Mouse (Mus musculus) intestine, embryonic 15.5 days (tissue): ENCODE measurements at regions not wholly inside any gene's neighbourhood (a gene's known extent, or its start where the extent isn't known, plus 50 kb on each side); places are given as distances from the start of the nearest gene placed in this dataset.

ENCODE experiments used
- ATAC-seq: fragments of 200-750 bp; cut with Nextera tagmentation; 2 replicates; pipeline ENCODE4 v1.8.0; 2017; ENCODE audit warnings: moderate TSS enrichment, moderate library complexity
- H3K27ac ChIP-seq: fragments of 300-500 bp; sonication (generic); 2 replicates; pipeline ENCODE4 v1.5.1; 2015; ENCODE audit warnings: mild to moderate bottlenecking, inconsistent platforms
- H3K27me3 ChIP-seq: fragments of 300-500 bp; sonication (generic); replicated peaks from 2 replicates; pipeline ENCODE4 v1.6.1; 2015; ENCODE audit warnings: inconsistent platforms
- H3K36me3 ChIP-seq: fragments of 300-500 bp; sonication (generic); 2 replicates; pipeline ENCODE4 v1.6.1; 2015; ENCODE audit warnings: inconsistent platforms
- H3K4me1 ChIP-seq: fragments of 300-500 bp; sonication (generic); replicated peaks from 2 replicates; pipeline ENCODE4 v1.6.1; 2015; ENCODE audit warnings: inconsistent platforms
- H3K4me2 ChIP-seq: fragments of 300-500 bp; sonication (generic); replicated peaks from 2 replicates; pipeline ENCODE4 v1.6.1; 2015; ENCODE audit warnings: mild to moderate bottlenecking, inconsistent platforms
- H3K4me3 ChIP-seq: fragments of 300-500 bp; sonication (generic); replicated peaks from 2 replicates; pipeline ENCODE4 v1.5.1; 2015; ENCODE audit warnings: inconsistent platforms
- H3K9ac ChIP-seq: fragments of 300-500 bp; sonication (generic); 2 replicates; pipeline ENCODE4 v1.6.1; 2015; ENCODE audit warnings: inconsistent platforms
- H3K9me3 ChIP-seq: fragments of 300-500 bp; sonication (generic); 2 replicates; pipeline ENCODE4 v1.6.1; 2016; ENCODE audit warnings: inconsistent platforms
- WGBS: fragments of 180-500 bp; shearing (Covaris S2); methylation state at CpG from one replicate; pipeline ENCODE4 v1.1.7; 2015; 5-methylcytosine and 5-hydroxymethylcytosine counted together

DNA sequence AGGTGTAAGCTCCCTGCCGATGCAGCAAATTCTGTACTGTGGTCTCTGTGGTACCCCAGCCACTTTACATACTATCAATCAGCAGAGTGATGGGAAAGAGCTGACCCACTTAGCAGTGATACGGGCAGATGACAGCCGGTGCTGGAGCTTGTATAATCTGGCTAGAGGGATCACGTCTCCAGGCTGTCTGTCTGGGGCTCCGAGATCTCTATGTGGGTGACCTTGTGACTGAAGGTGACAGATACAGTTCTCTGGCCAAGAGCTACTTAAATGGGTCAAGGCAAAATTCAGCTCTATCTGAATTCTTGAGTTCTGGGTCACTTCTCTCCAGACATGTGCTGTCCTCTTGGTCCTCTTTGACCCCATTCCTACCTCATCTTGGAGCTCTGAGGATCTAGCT is 216.1 kb upstream of the Nlrp1b start:
- H3K27ac ChIP-seq, result no peak overlapping the region
- H3K9ac ChIP-seq, result no peak overlapping the region
- ATAC-seq, result no peak
- H3K36me3 ChIP-seq, result no peaks in the 10 kb centered on the region
- WGBS, result 65% methylated on average over 5 of the region's 5 CpGs
- H3K4me2 ChIP-seq, result no peak overlapping the region
- no peaks in the 10 kb centered on the region for H3K9me3 ChIP-seq
- H3K4me1 ChIP-seq, result no peaks in the 10 kb centered on the region
- H3K27me3 ChIP-seq, result no peaks in the 10 kb centered on the region
- no peak overlapping the region for H3K4me3 ChIP-seq

DNA sequence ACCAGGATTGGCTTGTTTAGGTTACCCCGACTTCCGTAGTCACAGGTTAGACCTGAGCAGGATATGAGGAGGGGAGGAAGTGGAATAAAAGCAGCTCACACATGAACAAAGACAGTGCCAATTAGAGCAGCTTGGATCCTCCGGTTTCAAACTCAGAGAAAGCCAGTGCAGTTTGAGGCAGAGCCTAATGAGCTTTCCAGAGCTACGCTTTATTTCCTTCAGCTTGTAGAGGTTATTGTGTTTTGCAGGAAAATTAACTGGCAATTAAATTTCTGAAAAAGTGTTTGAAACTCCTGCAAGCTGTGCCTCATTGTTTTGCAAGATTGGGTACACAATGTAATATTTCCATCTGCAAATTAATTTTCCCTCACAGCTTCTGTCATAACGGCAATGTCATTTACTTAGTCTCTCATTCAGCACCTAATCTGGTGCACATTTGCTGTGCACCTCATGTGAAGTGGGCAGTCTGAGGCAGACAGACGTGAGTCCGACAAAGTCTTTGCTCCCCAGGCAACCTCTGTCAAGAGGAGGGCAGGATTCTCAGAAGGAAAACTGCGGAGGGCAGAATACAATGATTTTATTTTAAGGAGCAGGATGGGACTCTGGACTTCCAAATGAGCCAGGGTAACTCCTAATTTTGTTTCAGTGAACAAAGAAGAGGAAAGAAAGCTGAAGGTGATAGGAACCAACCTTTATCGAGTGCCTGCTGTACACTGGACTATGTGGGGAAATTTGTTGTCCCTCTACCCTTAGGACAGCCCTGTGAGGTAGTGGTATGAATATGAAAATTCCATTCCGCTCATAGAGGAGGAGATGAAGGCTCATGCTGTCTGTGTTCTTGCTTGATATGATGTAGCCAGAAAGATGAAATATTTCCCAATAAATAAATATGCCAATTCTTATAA is 217.6 kb upstream of the Nlrp1b start:
- no peaks in the 10 kb centered on the region for H3K9me3 ChIP-seq
- WGBS, result 72% methylated on average over 10 of the region's 10 CpGs
- H3K4me2 ChIP-seq, result no peak overlapping the region
- H3K36me3 ChIP-seq, result no peaks in the 10 kb centered on the region
- H3K27ac ChIP-seq, result no peak overlapping the region
- no peak for ATAC-seq
- H3K9ac ChIP-seq, result no peak overlapping the region
- no peaks in the 10 kb centered on the region for H3K4me1 ChIP-seq
- no peak overlapping the region for H3K4me3 ChIP-seq
- no peaks in the 10 kb centered on the region for H3K27me3 ChIP-seq

DNA sequence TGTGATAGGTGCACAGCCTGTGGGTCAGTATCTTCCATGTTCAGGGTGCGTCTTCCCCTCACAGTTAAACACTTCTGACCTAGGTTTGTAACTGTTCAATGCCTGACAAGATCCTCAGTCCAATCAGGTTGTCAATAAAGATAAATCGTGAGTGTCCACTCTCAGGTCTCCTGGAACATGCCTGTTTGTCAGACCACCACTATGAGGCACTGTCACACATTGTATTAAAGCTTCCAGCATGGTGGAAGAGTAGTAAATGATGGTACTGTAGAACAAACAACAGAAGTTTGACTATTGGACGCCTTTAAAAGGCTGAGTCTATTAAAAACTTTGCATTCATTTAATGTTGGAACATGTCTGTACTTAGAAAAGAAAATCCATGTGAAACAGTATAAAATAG is 249.6 kb upstream of the Nlrp1b start:
- 76% methylated on average over 3 of the region's 3 CpGs for WGBS
- Histone ChIP-seq H3K36me3 (no peaks in the 10 kb centered on the region), H3K9me3 (no peaks in the 10 kb centered on the region), H3K4me2 (no peak overlapping the region), H3K9ac (no peak overlapping the region), H3K27ac (no peak overlapping the region), H3K4me1 (no peaks in the 10 kb centered on the region), H3K27me3 (no peaks in the 10 kb centered on the region), H3K4me3 (no peak overlapping the region)
- no peak for ATAC-seq

DNA sequence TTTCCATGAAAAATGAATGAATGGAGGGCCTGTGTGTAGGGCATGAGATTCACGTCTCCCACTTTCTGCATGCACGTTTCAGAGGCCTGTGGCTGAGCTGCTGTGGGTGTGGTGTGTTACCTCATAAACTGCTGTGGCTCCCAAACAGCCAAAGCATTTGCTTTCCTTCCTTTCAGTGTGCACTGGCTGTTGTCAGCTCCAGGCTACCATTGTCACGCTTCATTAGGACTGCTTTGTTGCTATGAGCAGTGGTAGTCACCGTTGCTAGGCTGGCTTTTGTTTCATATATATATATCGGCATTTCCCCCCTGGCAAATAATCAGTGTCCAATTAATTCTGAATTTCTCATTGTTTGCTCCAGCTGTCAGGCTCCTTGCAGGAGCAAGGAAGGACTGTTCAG is 251.9 kb upstream of the Wscd1 start:
- H3K4me1 ChIP-seq, result no peaks in the 10 kb centered on the region
- no peak overlapping the region for H3K9ac ChIP-seq
- ATAC-seq, result no peak
- 60% methylated on average over 5 of the region's 5 CpGs for WGBS
- H3K36me3 ChIP-seq, result no peaks in the 10 kb centered on the region
- H3K4me3 ChIP-seq, result no peak overlapping the region
- no peak overlapping the region for H3K4me2 ChIP-seq
- H3K27me3 ChIP-seq, result no peaks in the 10 kb centered on the region
- no peaks in the 10 kb centered on the region for H3K9me3 ChIP-seq
- H3K27ac ChIP-seq, result no peak overlapping the region

DNA sequence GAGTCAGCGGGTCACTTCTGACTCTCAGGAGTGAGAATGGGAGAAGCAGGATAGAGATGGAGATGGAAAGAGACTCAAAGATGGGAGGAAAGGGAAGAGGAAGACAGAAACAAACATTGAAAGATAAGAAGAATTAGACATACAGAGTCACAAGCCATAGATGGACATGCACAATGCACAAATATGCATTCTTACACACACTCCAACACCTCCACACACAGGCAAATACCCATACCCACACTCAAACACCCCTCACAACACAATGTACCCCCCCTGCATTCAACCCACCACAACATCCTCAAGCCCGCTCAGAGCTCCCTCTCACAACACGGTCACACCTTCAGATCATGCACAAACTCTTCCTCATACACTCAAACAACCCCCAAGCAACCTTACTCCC is 251.4 kb upstream of the Wscd1 start:
- Histone ChIP-seq H3K4me1 (no peaks in the 10 kb centered on the region), H3K9me3 (no peaks in the 10 kb centered on the region), H3K27ac (no peak overlapping the region), H3K27me3 (no peaks in the 10 kb centered on the region), H3K9ac (no peak overlapping the region), H3K4me3 (no peak overlapping the region), H3K4me2 (no peak overlapping the region), H3K36me3 (no peaks in the 10 kb centered on the region)
- ATAC-seq, result no peak
- WGBS, result 88% methylated on average over 3 of the region's 3 CpGs

DNA sequence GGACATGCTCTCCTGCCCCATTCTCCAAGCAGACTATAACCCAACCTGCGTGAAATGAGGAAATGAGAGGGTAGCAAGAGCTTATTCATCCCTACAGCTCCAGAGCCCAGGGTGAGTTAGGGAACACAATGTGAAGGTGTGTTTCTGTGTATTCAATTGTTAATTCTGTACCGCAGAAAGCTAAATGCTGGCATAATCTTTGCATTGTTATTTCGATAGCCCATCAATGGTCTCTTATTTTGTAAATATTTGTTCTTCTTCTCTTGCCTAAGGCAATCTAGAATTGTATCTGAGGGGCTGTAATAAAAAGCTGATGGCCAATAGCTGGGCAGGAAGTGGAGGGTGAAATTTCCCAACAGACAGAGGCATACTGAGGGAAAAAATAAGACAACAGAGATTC is 247.6 kb upstream of the Wscd1 start:
- Histone ChIP-seq H3K9ac (no peak overlapping the region), H3K36me3 (no peaks in the 10 kb centered on the region), H3K27ac (no peak overlapping the region), H3K9me3 (no peaks in the 10 kb centered on the region), H3K4me3 (no peak overlapping the region), H3K4me2 (no peak overlapping the region), H3K4me1 (no peaks in the 10 kb centered on the region), H3K27me3 (no peaks in the 10 kb centered on the region)
- 64% methylated on average over 3 of the region's 3 CpGs for WGBS
- no peak for ATAC-seq

DNA sequence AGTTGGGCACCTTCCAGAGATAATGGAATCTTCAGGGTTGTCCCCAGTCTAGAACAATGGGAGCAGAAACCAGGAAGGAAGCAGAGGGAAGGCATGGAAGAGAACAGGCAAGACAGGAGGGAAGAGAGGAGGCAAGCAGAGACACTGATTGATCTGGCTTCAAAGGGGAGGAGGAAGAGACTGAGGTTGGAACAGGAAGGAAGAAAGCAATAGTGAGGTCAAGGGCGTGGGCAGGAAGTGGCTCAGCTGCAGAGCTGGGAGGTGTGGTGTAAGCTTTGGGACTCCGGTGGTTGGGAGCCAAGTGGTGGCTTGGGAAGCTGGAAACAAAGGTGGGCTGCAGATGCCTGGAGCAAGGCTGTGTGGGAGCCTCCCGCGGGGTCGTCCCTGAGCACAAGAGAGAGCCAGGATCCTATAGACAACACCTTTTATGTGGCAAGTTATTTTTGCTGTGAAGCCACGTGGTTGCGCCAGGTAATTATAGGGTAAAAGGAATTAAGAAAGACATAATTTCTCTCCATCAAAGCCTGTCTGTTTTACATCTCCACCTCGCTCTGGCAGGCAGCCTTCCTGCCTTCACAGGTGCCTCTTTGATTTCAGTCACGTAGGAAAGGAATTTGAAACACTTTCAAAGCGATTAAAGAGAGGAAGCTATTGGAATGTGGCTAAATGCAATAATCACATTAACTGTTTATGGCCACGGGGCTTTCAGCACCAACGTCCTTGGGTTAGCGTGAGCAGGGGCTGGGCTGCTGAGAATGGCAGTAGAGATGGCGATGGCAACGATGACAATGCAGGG is 237.3 kb upstream of the Wscd1 start:
- Histone ChIP-seq H3K27me3 (no peaks in the 10 kb centered on the region), H3K9ac (no peak overlapping the region), H3K4me3 (no peak overlapping the region), H3K9me3 (no peaks in the 10 kb centered on the region), H3K4me2 (no peak overlapping the region), H3K4me1 (no peaks in the 10 kb centered on the region), H3K36me3 (no peaks in the 10 kb centered on the region), H3K27ac (no peak overlapping the region)
- WGBS, result 60% methylated on average over 15 of the region's 15 CpGs
- no peak for ATAC-seq

DNA sequence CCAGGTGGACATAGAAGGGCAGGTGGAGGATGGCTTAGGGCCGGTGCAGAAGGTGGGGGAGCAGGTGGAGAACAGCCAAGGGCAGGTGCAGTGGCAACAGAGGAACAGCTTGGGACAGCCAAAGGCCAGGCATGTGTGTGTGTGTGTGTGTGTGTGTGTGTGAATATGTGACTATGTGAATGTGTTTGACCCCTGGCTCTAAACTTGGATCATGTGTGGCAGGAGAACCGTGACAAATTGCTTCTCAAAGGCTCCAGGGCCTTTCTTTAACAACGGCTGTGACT is 236.7 kb upstream of the Wscd1 start:
- no peaks in the 10 kb centered on the region for H3K36me3 ChIP-seq
- 76% methylated on average over 3 of the region's 3 CpGs for WGBS
- no peaks in the 10 kb centered on the region for H3K27me3 ChIP-seq
- H3K9ac ChIP-seq, result no peak overlapping the region
- H3K4me2 ChIP-seq, result no peak overlapping the region
- ATAC-seq, result no peak
- no peak overlapping the region for H3K4me3 ChIP-seq
- H3K9me3 ChIP-seq, result no peaks in the 10 kb centered on the region
- H3K4me1 ChIP-seq, result no peaks in the 10 kb centered on the region
- H3K27ac ChIP-seq, result no peak overlapping the region

DNA sequence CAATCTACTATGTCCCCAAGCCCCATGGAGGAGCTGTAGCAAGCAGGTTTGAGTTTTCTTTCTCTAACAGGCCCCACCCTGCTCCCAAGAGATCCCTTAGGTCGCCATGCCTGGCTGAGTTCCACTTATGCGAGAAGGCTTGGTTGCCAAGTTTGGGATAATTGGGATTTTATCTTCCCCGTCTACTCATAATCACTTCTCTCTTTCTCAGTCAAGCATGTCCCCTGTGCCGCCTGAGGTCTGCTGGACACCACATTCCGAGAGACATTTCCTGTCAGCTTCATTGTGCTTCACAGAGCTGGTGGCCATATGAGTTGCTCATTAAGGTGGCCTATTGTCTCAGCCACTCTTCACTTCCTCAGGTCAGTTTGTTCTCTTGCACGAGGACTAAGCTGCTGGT is 234.5 kb upstream of the Wscd1 start:
- no peaks in the 10 kb centered on the region for H3K4me1 ChIP-seq
- no peaks in the 10 kb centered on the region for H3K36me3 ChIP-seq
- H3K4me3 ChIP-seq, result no peak overlapping the region
- H3K9ac ChIP-seq, result no peak overlapping the region
- no peak for ATAC-seq
- H3K9me3 ChIP-seq, result no peaks in the 10 kb centered on the region
- no peak overlapping the region for H3K27ac ChIP-seq
- no peak overlapping the region for H3K4me2 ChIP-seq
- WGBS, result 68% methylated on average over 6 of the region's 6 CpGs
- H3K27me3 ChIP-seq, result no peaks in the 10 kb centered on the region

DNA sequence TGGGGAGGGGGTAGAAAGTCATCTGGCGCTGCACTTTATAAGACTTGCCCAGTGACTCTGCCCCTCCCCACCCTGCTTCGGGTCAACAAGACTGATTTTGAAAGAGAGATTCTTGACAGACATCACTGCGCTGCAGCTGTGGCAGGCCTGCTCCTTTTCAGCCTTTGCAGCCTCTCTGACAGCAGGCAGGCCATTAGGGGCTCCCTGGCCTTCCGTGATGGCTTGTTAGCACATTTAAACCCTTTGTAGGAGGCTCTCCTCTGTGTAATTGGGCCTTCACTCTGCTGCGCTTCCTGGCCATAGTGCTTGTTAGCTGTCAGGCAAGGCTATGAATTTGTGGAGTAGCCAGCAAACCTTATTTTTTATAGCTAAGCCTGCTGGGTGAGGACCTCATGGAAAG is 232.3 kb upstream of the Wscd1 start:
- H3K36me3 ChIP-seq, result no peaks in the 10 kb centered on the region
- H3K9me3 ChIP-seq, result no peaks in the 10 kb centered on the region
- WGBS, result 26% methylated on average over 5 of the region's 5 CpGs
- H3K4me2 ChIP-seq, result no peak overlapping the region
- no peaks in the 10 kb centered on the region for H3K27me3 ChIP-seq
- ATAC-seq, result no peak
- H3K4me3 ChIP-seq, result no peak overlapping the region
- H3K4me1 ChIP-seq, result no peaks in the 10 kb centered on the region
- H3K9ac ChIP-seq, result no peak overlapping the region
- no peak overlapping the region for H3K27ac ChIP-seq

DNA sequence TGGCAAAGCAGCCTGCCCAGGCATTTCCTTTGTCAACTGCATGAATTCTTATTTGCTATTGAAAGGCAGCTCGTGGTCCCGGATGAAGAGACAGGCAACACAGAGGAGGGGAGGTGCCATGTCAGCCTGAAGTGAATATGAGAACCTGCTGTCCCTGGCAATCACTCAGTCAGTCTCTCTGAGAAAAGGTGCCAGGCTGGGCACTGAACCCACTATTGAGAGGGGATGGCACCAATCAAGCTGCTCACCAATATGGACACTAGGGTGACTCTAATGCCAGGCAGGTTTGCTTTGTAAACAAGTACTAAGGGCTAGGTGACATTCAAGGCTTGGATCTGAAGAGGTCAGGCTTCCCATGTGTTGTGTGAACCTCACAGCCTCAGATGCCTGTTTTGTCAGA is 222.0 kb upstream of the Wscd1 start:
- H3K9ac ChIP-seq, result no peak overlapping the region
- ATAC-seq, result no peak
- H3K9me3 ChIP-seq, result no peaks in the 10 kb centered on the region
- no peaks in the 10 kb centered on the region for H3K36me3 ChIP-seq
- no peak overlapping the region for H3K4me3 ChIP-seq
- no peaks in the 10 kb centered on the region for H3K4me1 ChIP-seq
- no peak overlapping the region for H3K4me2 ChIP-seq
- 72% methylated on average over 2 of the region's 2 CpGs for WGBS
- no peaks in the 10 kb centered on the region for H3K27me3 ChIP-seq
- no peak overlapping the region for H3K27ac ChIP-seq

DNA sequence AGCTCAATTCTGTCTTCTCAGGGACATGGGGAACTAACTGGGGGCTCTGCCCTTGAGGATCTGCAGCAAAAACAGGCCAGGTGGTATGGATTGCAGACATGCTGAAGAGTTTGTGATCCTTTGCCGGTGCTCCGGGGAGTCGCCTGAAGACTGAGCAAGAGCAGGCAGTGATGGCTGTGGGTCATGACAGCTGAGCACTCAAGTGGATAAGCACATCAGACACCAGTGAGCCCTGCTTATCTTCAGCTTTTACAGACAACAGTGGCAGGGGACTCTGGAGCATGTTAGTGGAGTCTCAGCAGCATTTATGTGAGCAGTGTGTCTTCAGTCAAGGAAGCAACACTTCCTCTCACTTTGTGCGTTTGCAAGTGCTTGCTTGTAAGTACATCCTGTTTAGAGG is 221.1 kb upstream of the Wscd1 start:
- Histone ChIP-seq H3K9ac (no peak overlapping the region), H3K4me3 (no peak overlapping the region), H3K36me3 (no peaks in the 10 kb centered on the region), H3K4me2 (no peak overlapping the region), H3K4me1 (no peaks in the 10 kb centered on the region), H3K27ac (no peak overlapping the region), H3K27me3 (no peaks in the 10 kb centered on the region), H3K9me3 (no peaks in the 10 kb centered on the region)
- WGBS, result 59% methylated on average over 4 of the region's 4 CpGs
- ATAC-seq, result no peak
